Mouse (Mus musculus): Measurements from ENCODE around the gene Vamp1.
"Not testable (repeated sequence)": the region's sequence is repeated elsewhere in the genome, so short reads cannot be mapped to it uniquely, and the experiment has no call there.

Vamp1 gene

GRCm38 (mm10) chr6:125239547-125239946 lies 24.2 kb downstream of the Vamp1 start:
- intact Hi-C loops (cut with DNase I): no loop called here

- intact Hi-C loops (cut with DNase I): no loop called here
Observed at GRCm38 (mm10) chr6:125240617-125241016, 25.3 kb downstream of the Vamp1 start.

- intact Hi-C loops (cut with DNase I): no loop called here
Observed at GRCm38 (mm10) chr6:125241566-125241965, 26.2 kb downstream of the Vamp1 start.

- intact Hi-C loops (cut with DNase I): no loop called here
Observed at GRCm38 (mm10) chr6:125244551-125244950, 29.2 kb downstream of the Vamp1 start.

GRCm38 (mm10) chr6:125252285-125252684 lies 36.9 kb downstream of the Vamp1 start:
- intact Hi-C loops (cut with DNase I): no loop called here

- intact Hi-C loops (cut with DNase I): no loop called here
Observed at GRCm38 (mm10) chr6:125252711-125253110, 37.4 kb downstream of the Vamp1 start.

- intact Hi-C loops (cut with DNase I): no loop called here
Observed at GRCm38 (mm10) chr6:125253863-125254715, 38.7 kb downstream of the Vamp1 start.

GRCm38 (mm10) chr6:125255516-125256044 lies 40.2 kb downstream of the Vamp1 start:
- intact Hi-C loops (cut with DNase I): no loop called here

- intact Hi-C loops (cut with DNase I): no loop called here
Observed at GRCm38 (mm10) chr6:125256222-125256966, 41.0 kb downstream of the Vamp1 start.

- intact Hi-C loops (cut with DNase I): no loop called here
Observed at GRCm38 (mm10) chr6:125260006-125260555, 44.7 kb downstream of the Vamp1 start.

GRCm38 (mm10) chr6:125264219-125264618 lies 48.9 kb downstream of the Vamp1 start:
- intact Hi-C loops (cut with DNase I): no loop called here

GRCm38 (mm10) chr6:125265239-125265638 lies 49.9 kb downstream of the Vamp1 start:
- intact Hi-C loops (cut with DNase I): no loop called here

- intact Hi-C loops (cut with DNase I): no loop called here
Observed at GRCm38 (mm10) chr6:125266091-125266490, 50.7 kb downstream of the Vamp1 start.

GRCm38 (mm10) chr6:125266600-125266999 lies 51.2 kb downstream of the Vamp1 start:
- intact Hi-C loops (cut with DNase I): not testable (repeated sequence)

- intact Hi-C loops (cut with DNase I): no loop called here
Observed at GRCm38 (mm10) chr6:125267469-125267868, 52.1 kb downstream of the Vamp1 start.

GRCm38 (mm10) chr6:125268799-125269198 lies 53.4 kb downstream of the Vamp1 start:
- intact Hi-C loops (cut with DNase I): no loop called here

- intact Hi-C loops (cut with DNase I): loop anchor here (2.0 to 10.0 kb wide), 4 partner anchors 53 to 333 kb away; partner anchors contain the start of gene Iffo1
Observed at GRCm38 (mm10) chr6:125271455-125272227, 56.3 kb downstream of the Vamp1 start.

GRCm38 (mm10) chr6:125272228-125272785 lies 57.0 kb downstream of the Vamp1 start:
- intact Hi-C loops (cut with DNase I): loop anchor here (5.0 to 10.0 kb wide), 3 partner anchors 110 to 332 kb away; partner anchors contain the start of gene Iffo1

- intact Hi-C loops (cut with DNase I): loop anchor here (2.0 to 10.0 kb wide), 4 partner anchors 92 to 330 kb away; partner anchors contain the start of gene Iffo1
Observed at GRCm38 (mm10) chr6:125274841-125275563, 59.7 kb downstream of the Vamp1 start.

- intact Hi-C loops (cut with DNase I): loop anchor here (10.0 kb wide), 1 partner anchor 325 kb away; no protein-coding TSS in a partner anchor
Observed at GRCm38 (mm10) chr6:125279729-125280128, 64.4 kb downstream of the Vamp1 start.

All from adrenal gland (tissue).